Mouse (Mus musculus) brain, embryonic 18.5 days (tissue): Measurements from ENCODE around the gene Olfr904.
"Not testable (repeated sequence)": the region's sequence is repeated elsewhere in the genome, so short reads cannot be mapped to it uniquely, and the experiment has no call there.

Experiments used
- DNase-seq: peaks from one replicate; pipeline ENCODE4 v3.0.0-alpha.2; 2012; ENCODE audit warnings: low read depth, low spot score

The Olfr904 gene

DNA sequence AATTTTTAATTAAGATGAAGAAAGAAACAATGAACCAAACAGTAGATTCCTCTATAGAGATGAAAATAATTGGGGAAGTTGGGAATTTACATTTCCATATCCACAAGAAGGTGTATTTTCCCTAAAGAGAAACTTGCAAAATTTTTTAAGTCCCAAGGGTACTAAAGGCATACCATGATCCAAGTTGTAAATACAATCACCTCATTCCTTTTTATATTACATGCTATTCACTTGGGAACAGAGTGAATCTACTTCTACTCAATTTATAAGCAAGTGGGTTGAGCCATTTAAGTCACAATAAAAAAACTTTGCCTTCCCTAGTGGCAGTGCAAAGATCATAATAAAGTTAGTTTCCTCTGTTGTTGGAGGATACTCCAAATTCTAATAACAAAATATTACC lies at the start of gene Olfr904:
TSS of gene Olfr904 (plus strand) at position 301 of the 400 bp plus-strand sequence.
- DNase-seq = no peak

DNA sequence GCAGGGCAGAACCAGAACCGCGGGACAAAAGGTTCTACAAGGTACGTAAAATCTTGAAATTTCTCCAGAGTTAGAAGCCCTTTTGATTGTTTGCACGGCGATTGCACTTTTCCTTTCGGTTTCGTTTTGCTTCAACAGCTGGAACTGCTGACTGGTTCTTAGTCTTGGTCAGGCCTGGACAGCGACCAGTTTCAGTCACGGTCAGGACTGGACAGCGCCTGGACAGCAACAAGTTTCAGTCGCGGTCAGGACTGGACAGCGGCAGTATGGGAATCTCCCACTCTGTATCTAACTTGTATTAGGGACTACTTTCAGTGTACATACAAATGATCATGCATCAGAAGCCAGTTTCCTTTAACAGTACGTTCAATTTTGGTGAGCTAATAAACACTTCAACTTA lies 49.4 kb upstream of the Olfr904 start:
- not testable (repeated sequence) for DNase-seq

DNA sequence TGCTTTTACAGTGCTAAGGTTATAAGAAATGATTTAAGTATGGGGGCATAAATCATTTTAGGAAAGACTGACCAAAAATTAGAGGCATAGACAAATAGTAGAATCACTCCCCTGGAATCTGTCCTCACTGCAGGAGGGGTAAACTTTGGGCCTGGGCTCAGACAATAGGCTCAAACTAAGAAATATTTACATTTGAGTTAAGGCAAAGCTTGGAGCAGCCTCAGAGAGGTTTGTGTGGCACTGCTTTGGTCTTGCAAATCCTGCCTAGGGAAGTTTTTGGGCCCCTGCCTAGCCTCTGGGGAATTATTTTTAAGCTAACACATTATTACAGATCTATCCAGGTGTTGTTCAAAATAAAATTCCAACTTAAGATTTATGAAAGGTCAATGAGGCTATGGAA lies 39.1 kb upstream of the Olfr904 start:
- DNase-seq = no peak

DNA sequence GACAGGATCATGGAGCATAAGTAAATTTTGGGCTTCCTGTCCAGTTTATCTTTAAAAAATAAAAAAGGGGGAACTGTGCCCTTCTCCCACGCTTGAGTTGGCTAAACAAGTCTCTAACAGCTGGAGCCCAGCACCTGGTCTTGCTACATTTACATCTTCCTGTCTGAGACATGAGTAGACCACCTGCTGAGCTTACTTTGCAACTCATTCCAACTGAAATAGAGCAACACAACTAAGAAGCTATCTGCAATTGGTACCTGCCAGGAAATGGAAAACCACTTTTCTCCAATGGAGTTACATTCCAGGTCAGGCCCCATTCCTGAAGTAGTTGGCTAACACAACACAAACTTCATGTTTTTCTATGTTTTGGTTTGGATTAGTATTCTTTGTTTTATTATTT lies 35.9 kb upstream of the Olfr904 start:
- DNase-seq = no peak

DNA sequence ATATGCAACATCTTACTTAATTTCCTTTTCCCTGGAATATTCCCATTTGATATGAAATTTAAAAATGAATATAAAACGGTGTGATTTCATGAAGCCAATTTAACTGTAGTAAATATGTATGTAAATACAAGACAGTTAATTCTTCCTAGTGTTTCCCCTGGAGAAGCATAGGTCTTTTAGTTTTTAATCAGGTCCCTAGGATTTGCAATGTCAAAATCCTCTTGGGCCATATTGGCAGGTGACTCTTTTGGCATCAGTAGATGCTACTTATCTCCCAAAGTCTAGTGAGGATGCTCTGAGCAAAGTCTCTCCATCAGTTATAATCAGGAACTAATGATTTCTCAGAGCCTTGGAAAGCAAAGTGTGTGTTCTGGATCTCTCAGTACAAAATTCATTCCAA lies 33.8 kb upstream of the Olfr904 start, which contains the start of gene Olfr901:
TSS of gene Olfr901 (plus strand) at position 301 of the 400 bp plus-strand sequence.
- no peak for DNase-seq

DNA sequence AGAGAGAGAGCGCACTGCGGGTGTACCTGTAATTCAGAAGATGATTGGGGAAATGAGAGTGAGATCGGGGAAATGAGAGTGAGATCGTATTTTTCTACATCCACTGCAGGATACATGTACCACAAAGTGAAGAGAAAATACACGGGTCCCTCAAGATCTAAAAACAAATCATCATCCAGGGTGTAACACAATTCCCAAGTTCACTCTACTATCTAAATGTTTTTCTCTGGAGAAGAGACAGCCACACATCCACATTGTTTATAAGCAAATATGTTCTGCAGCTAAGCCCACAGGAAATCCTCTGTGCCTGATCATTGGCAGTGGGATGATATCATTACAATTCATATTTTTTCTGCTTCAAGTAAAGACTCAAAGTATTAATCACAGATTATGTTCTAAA lies 15.6 kb upstream of the Olfr904 start, which contains the start of gene Olfr902:
TSS of gene Olfr902 (plus strand) at position 301 of the 400 bp plus-strand sequence.
- DNase-seq = no peak

DNA sequence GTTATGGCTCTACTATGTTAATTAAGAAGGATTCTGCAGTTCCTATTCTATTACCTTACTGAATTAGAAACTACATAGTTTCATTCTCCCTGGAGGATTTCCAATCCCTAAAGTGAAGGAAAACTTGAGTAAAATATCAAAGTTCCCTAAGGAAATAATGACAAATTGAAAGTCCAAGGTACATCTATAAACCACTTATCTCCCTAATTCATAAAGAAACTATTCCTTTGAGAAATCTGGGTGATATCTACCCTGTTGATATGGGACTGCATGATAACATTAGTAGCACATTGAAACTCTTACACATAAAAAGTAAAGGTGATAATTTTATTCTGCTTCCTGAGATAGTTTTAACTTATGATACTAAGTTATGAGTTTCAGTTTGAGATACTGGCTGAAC lies 7.9 kb downstream of the Olfr904 start, which contains the start of gene Olfr905:
TSS of gene Olfr905 (plus strand) at position 301 of the 400 bp plus-strand sequence.
- DNase-seq = no peak

DNA sequence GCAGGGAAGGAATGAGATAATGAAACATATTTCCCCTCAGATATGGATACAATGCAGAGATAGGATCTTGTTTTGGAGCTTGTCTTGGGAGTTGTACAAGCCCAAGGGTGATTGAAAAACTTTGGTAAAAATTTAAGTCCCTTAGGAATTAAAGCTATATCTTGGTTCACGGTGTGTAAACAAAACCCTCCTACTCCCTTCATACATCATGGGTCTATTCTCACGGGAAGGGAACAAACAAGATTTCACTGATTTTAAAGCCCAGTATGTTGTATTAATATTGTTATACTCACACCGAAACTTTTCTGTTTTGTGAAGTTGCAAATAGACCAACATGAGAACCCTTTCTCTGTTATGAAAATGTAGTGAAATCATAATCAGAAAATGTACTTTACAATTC lies 23.8 kb downstream of the Olfr904 start, which contains the start of gene Olfr906:
TSS of gene Olfr906 (plus strand) at position 301 of the 400 bp plus-strand sequence.
- no peak for DNase-seq

DNA sequence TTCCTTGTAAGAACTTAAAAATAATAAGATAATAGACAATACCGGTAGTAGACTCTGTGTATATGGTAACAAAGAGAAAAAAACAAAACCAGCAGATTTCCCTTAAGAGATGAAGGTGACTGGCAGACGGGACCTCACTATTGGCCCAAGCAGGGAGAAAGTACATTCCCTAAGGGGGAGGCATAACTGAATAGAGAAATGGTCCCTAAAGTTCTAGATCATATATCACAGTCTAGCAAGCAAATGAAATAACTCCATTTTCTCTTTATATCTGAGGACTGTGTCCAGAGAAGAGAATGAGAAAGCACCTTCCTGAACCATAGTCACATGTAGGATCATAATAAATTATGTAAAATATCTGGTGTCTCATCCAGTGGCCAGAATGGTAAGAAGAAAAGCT lies 32.6 kb downstream of the Olfr904 start, which contains the start of gene Olfr907:
TSS of gene Olfr907 (plus strand) at position 301 of the 400 bp plus-strand sequence.
- no peak for DNase-seq

DNA sequence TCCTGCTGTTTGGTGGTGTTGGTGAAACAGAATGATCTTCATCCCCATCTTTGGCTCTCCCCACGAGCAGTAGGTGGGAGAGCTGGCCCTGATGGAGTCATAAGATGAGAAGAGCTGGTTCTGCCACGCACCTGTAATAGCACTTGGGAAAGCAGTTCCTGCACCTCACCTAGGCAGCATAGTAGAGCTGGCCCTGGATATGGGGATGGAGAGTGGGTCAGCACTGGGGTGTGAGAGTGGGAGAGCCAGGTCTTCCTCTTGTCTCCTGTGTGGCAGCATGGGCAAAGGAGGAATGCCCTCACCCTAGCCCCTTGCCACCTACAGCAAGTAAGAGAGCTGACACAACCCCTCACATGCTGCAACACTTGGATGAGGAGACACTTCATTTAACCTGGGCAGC lies 49.4 kb downstream of the Olfr904 start:
- no peak for DNase-seq
